Mouse (Mus musculus): ENCODE results near the gene Dph6.

GRCm38 (mm10) chr2:114593393-114593792, 61.4 kb downstream of the Dph6 start:
- TF ChIP-seq POLR2A (IDR thresholded peaks at IDR 0.05; ENCODE audit: control insufficient read depth in 1 of 2, insufficient read depth in 1 of 2, low read depth in 1 of 2, low read length in 2 of 2, poor library complexity in 1 of 2) (no peak), JUND (IDR thresholded peaks at IDR 0.05; ENCODE audit: low read depth, low read length) (no peak), EP300 (IDR thresholded peaks at IDR 0.05; ENCODE audit: low read depth in 1 of 2, low read length in 2 of 2) (no peak), CTCF (IDR thresholded peaks at IDR 0.05 in 2 of 3, conservative IDR thresholded peaks at IDR 0.05 in 1 of 3; ENCODE audit: control insufficient read depth in 1 of 3, insufficient read depth in 1 of 3, low read depth in 2 of 3, low read length in 3 of 3, poor library complexity in 1 of 3, severe bottlenecking in 1 of 3) (no peak), ZMIZ1 (IDR thresholded peaks at IDR 0.05; ENCODE audit: low read depth, low read length) (no peak), TAL1 (IDR thresholded peaks at IDR 0.05; ENCODE audit: low read length) (no peak)
